Mouse (Mus musculus) MEL (cell line): ENCODE measurements around the gene Peli2. TPM values are rescaled to one million over a fixed set of nuclear protein-coding genes. Genes with fewer than 3 reads are reported as not detected.

ENCODE experiments used
- DNase-seq: peaks from one replicate; pipeline ENCODE4 v3.0.0; 2011; ENCODE audit warnings: low read depth, low spot score
- H3K27ac ChIP-seq: 2 replicates; pipeline ENCODE4 v1.5.1; 2012; ENCODE audit warnings: low read depth, mild to moderate bottlenecking, control low read depth, low read length, moderate library complexity; ENCODE audit not compliant: control insufficient read depth
- H3K27me3 ChIP-seq, 2 experiments: fragments of 150-350 bp in 1 of 2; sonication (generic) in 1 of 2; 2 replicates each; pipeline ENCODE4 v1.6.1; 2012; ENCODE audit warnings: low read length in 2 of 2, mild to moderate bottlenecking in 2 of 2, improper control_type of control experiment in 1 of 2, moderate library complexity in 1 of 2; ENCODE audit not compliant: insufficient read depth in 2 of 2, control insufficient read depth in 1 of 2
- H3K36me3 ChIP-seq, 2 experiments: 2 replicates each; pipeline ENCODE4 v1.6.1; 2012 to 2014; ENCODE audit warnings: low read length in 2 of 2, improper control_type of control experiment in 1 of 2, inconsistent platforms in 1 of 2, mild to moderate bottlenecking in 1 of 2; ENCODE audit not compliant: insufficient read depth in 2 of 2, control insufficient read depth in 1 of 2
- H3K4me1 ChIP-seq, 2 experiments: fragments of 150-350 bp in 1 of 2; sonication (generic) in 1 of 2; 2 replicates each; pipeline ENCODE4 v1.6.1; 2012; ENCODE audit warnings: low read length in 2 of 2, improper control_type of control experiment in 1 of 2, mild to moderate bottlenecking in 1 of 2; ENCODE audit not compliant: insufficient read depth in 2 of 2, control insufficient read depth in 1 of 2
- H3K4me3 ChIP-seq, 2 experiments: fragments of 150-350 bp in 1 of 2; sonication (generic) in 1 of 2; 2 replicates each; pipeline ENCODE4 v1.5.1; 2012; ENCODE audit warnings: low read depth in 2 of 2, low read length in 2 of 2, mild to moderate bottlenecking in 2 of 2, moderate library complexity in 2 of 2, control low read depth in 1 of 2, improper control_type of control experiment in 1 of 2; ENCODE audit not compliant: control insufficient read depth in 1 of 2, insufficient read depth in 1 of 2
- H3K79me2 ChIP-seq: 2 replicates; pipeline ENCODE4 v1.6.1; 2012; ENCODE audit warnings: mild to moderate bottlenecking, low read length, moderate library complexity; ENCODE audit not compliant: control insufficient read depth, poor library complexity, insufficient read depth
- H3K9ac ChIP-seq: 2 replicates; pipeline ENCODE4 v1.6.1; 2012; ENCODE audit warnings: low read depth, mild to moderate bottlenecking, control low read depth, low read length, moderate library complexity; ENCODE audit not compliant: control insufficient read depth, poor library complexity, severe bottlenecking
- H3K9me3 ChIP-seq: fragments of 150-350 bp; sonication (generic); replicated peaks from 2 replicates; pipeline ENCODE4 v1.6.1; 2012; ENCODE audit warnings: mild to moderate bottlenecking, low read length, improper control_type of control experiment, moderate library complexity; ENCODE audit not compliant: insufficient read depth
- CTCF ChIP-seq, 3 experiments: IDR thresholded peaks in 2 of 3; conservative IDR thresholded peaks in 1 of 3; 2 replicates each; pipeline ENCODE4 v1.5.1; 2011 to 2012; ENCODE audit warnings: low read length in 3 of 3, low read depth in 2 of 3, mild to moderate bottlenecking in 2 of 3, improper control_type of control experiment in 1 of 3, inconsistent platforms in 1 of 3, mixed read lengths in 1 of 3, moderate library complexity in 1 of 3; ENCODE audit not compliant: control insufficient read depth in 1 of 3, insufficient read depth in 1 of 3, poor library complexity in 1 of 3, severe bottlenecking in 1 of 3
- E2F4 ChIP-seq: IDR thresholded peaks from 2 replicates; pipeline ENCODE4 v1.6.1; 2011; ENCODE audit warnings: low read depth, low read length, improper control_type of control experiment, borderline replicate concordance
- EP300 ChIP-seq, 2 experiments: IDR thresholded peaks; 2 replicates each; pipeline ENCODE4 v1.6.1; 2011; ENCODE audit warnings: improper control_type of control experiment in 2 of 2, low read length in 2 of 2, low read depth in 1 of 2, mild to moderate bottlenecking in 1 of 2
- GABPA ChIP-seq: IDR thresholded peaks from 2 replicates; pipeline ENCODE4 v1.6.1; 2012; ENCODE audit warnings: low read depth, mild to moderate bottlenecking, inconsistent platforms, low read length, improper control_type of control experiment, moderate library complexity
- GATA1 ChIP-seq: IDR thresholded peaks from 2 replicates; pipeline ENCODE4 v1.6.1; 2011; ENCODE audit warnings: low read depth, low read length, improper control_type of control experiment
- KAT2A ChIP-seq: conservative IDR thresholded peaks from 2 replicates; pipeline ENCODE4 v1.6.1; 2012; ENCODE audit warnings: low read depth, low read length, improper control_type of control experiment, inconsistent platforms
- MAFK ChIP-seq: IDR thresholded peaks from 2 replicates; pipeline ENCODE4 v1.6.1; 2011; ENCODE audit warnings: low read depth, mild to moderate bottlenecking, low read length, improper control_type of control experiment, borderline replicate concordance
- MAX ChIP-seq: IDR thresholded peaks from 2 replicates; pipeline ENCODE4 v1.6.1; 2011; ENCODE audit warnings: low read length, improper control_type of control experiment
- MXI1 ChIP-seq: IDR thresholded peaks from 2 replicates; pipeline ENCODE4 v1.6.1; 2011; ENCODE audit warnings: mild to moderate bottlenecking, low read depth, low read length, improper control_type of control experiment
- MYB ChIP-seq: IDR thresholded peaks from 2 replicates; pipeline ENCODE4 v1.6.1; 2011; ENCODE audit warnings: mild to moderate bottlenecking, low read depth, low read length, improper control_type of control experiment
- MYC ChIP-seq: IDR thresholded peaks from 2 replicates; pipeline ENCODE4 v1.6.1; 2011; ENCODE audit warnings: low read depth, mild to moderate bottlenecking, low read length, improper control_type of control experiment, moderate library complexity
- NRF1 ChIP-seq: IDR thresholded peaks from 2 replicates; pipeline ENCODE4 v1.6.1; 2014; ENCODE audit warnings: low read depth, mild to moderate bottlenecking, inconsistent platforms, low read length, improper control_type of control experiment, moderate library complexity; ENCODE audit not compliant: poor library complexity, insufficient read depth, severe bottlenecking
- POLR2A ChIP-seq, 2 experiments: IDR thresholded peaks; 2 replicates each; pipeline ENCODE4 v1.6.1; 2011 to 2012; ENCODE audit warnings: low read length in 2 of 2, mild to moderate bottlenecking in 2 of 2, control low read depth in 1 of 2, improper control_type of control experiment in 1 of 2, low read depth in 1 of 2, moderate library complexity in 1 of 2; ENCODE audit not compliant: control insufficient read depth in 1 of 2, insufficient read depth in 1 of 2, poor library complexity in 1 of 2
- RCOR1 ChIP-seq: IDR thresholded peaks from 2 replicates; pipeline ENCODE4 v1.6.1; 2012; ENCODE audit warnings: low read depth, mild to moderate bottlenecking, inconsistent platforms, low read length, improper control_type of control experiment
- SIN3A ChIP-seq: IDR thresholded peaks from 2 replicates; pipeline ENCODE4 v1.6.1; 2012; ENCODE audit warnings: low read length, improper control_type of control experiment, inconsistent platforms
- SMC3 ChIP-seq: IDR thresholded peaks from 2 replicates; pipeline ENCODE4 v1.6.1; 2011; ENCODE audit warnings: low read depth, low read length, improper control_type of control experiment
- TAL1 ChIP-seq: IDR thresholded peaks from 2 replicates; pipeline ENCODE4 v1.6.1; 2012; ENCODE audit warnings: mild to moderate bottlenecking, inconsistent platforms, low read length, moderate library complexity, mixed read lengths
- TBP ChIP-seq: IDR thresholded peaks from 2 replicates; pipeline ENCODE4 v1.8.0; 2011; ENCODE audit warnings: low read depth, low read length, improper control_type of control experiment
- TCF12 ChIP-seq: IDR thresholded peaks from 2 replicates; pipeline ENCODE4 v1.6.1; 2014; ENCODE audit warnings: low read depth, mild to moderate bottlenecking, inconsistent platforms, low read length, improper control_type of control experiment, moderate library complexity
- UBTF ChIP-seq: IDR thresholded peaks from 2 replicates; pipeline ENCODE4 v1.6.1; 2012; ENCODE audit warnings: low read depth, mild to moderate bottlenecking, inconsistent platforms, low read length, improper control_type of control experiment, moderate library complexity, borderline replicate concordance; ENCODE audit not compliant: insufficient read depth
- USF2 ChIP-seq, 2 experiments: IDR thresholded peaks; 2 replicates each; pipeline ENCODE4 v1.6.1; 2011 to 2012; ENCODE audit warnings: improper control_type of control experiment in 2 of 2, low read length in 2 of 2, borderline replicate concordance in 1 of 2, inconsistent platforms in 1 of 2, low read depth in 1 of 2, mild to moderate bottlenecking in 1 of 2; ENCODE audit not compliant: insufficient read depth in 1 of 2
- ZC3H11A ChIP-seq: IDR thresholded peaks from 2 replicates; pipeline ENCODE4 v1.6.1; 2012; ENCODE audit warnings: low read depth, mild to moderate bottlenecking, inconsistent platforms, low read length, improper control_type of control experiment
- ZKSCAN1 ChIP-seq: IDR thresholded peaks from 2 replicates; pipeline ENCODE4 v1.6.1; 2012; ENCODE audit warnings: low read depth, mild to moderate bottlenecking, inconsistent platforms, low read length, improper control_type of control experiment, moderate library complexity
- ZMIZ1 ChIP-seq: IDR thresholded peaks from 2 replicates; pipeline ENCODE4 v1.6.1; 2012; ENCODE audit warnings: low read depth, mild to moderate bottlenecking, inconsistent platforms, low read length, improper control_type of control experiment, moderate library complexity
- ZNF384 ChIP-seq: IDR thresholded peaks from 2 replicates; pipeline ENCODE4 v1.6.1; 2012; ENCODE audit warnings: low read depth, mild to moderate bottlenecking, inconsistent platforms, low read length, improper control_type of control experiment
- polyA plus RNA-seq, 2 experiments: library from polyadenylated mRNA; stranded (reverse) in 1 of 2; unstranded in 1 of 2; fragments of >175 nt in 1 of 2; fragments of >200 nt in 1 of 2; gene quantifications; 2 replicates each; pipeline versions ENCODE4 v1.2.1 to v1.2.4; 2012; ENCODE audit warnings: low replicate concordance in 2 of 2, low read depth in 1 of 2; ENCODE audit not compliant: insufficient read length in 2 of 2, insufficient read depth in 1 of 2, missing spikeins in 1 of 2
- total RNA-seq: library from RNA; depleted of rRNA; stranded (reverse); fragments of 300-350 nt; gene quantifications from 2 replicates; pipeline ENCODE4 v1.2.3, GENCODE M21; 2012

Gene Peli2
- total and polyA plus RNA-seq, 3 experiments, result not detected

DNA sequence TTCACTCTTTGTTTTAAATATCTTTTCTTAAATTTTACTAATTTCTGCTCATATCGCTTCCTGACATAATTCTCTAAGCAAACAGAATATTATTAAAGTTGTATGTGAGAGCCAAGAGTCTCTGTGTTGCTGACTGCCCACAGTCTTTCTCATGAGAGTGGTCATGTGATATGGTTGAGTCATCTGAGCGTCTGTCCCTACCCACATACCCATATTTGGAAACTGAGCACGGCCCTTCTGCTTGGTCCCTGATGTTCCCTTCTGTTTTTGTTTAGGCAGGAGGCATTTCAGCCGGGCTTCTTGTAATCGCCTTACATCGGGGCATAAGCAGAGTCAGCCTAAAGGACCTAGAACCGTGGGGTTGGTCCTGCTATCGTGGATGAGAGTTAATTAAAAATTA is 68.7 kb downstream of the Peli2 start:
- Histone ChIP-seq H3K27me3 (no peaks in the 10 kb centered on the region), H3K9ac (no peak overlapping the region), H3K27ac (no peak overlapping the region), H3K9me3 (no peaks in the 10 kb centered on the region), H3K36me3 (no peaks in the 10 kb centered on the region), H3K4me3 (no peak overlapping the region), H3K79me2 (no peaks in the 10 kb centered on the region), H3K4me1 (no peaks in the 10 kb centered on the region)
- TF ChIP-seq E2F4 (no peak), MYC (no peak), CTCF (IDR thresholded peaks at IDR 0.05 in 2 of 3, conservative IDR thresholded peaks at IDR 0.05 in 1 of 3; ENCODE audit: control insufficient read depth in 1 of 3, insufficient read depth in 1 of 3, low read depth in 2 of 3, low read length in 3 of 3, poor library complexity in 1 of 3, severe bottlenecking in 1 of 3) (no peak), KAT2A (no peak), ZMIZ1 (no peak), EP300 (IDR thresholded peaks at IDR 0.05; ENCODE audit: low read depth in 1 of 2, low read length in 2 of 2) (no peak), ZC3H11A (no peak), ZNF384 (no peak), MAFK (no peak), GABPA (no peak), TCF12 (no peak), SMC3 (no peak), TAL1 (no peak), USF2 (IDR thresholded peaks at IDR 0.05; ENCODE audit: borderline replicate concordance in 1 of 2, insufficient read depth in 1 of 2, low read depth in 1 of 2, low read length in 2 of 2) (no peak), POLR2A (IDR thresholded peaks at IDR 0.05; ENCODE audit: control insufficient read depth in 1 of 2, insufficient read depth in 1 of 2, low read depth in 1 of 2, low read length in 2 of 2, poor library complexity in 1 of 2) (no peak), TBP (no peak), MYB (no peak)
- no peak for DNase-seq

DNA sequence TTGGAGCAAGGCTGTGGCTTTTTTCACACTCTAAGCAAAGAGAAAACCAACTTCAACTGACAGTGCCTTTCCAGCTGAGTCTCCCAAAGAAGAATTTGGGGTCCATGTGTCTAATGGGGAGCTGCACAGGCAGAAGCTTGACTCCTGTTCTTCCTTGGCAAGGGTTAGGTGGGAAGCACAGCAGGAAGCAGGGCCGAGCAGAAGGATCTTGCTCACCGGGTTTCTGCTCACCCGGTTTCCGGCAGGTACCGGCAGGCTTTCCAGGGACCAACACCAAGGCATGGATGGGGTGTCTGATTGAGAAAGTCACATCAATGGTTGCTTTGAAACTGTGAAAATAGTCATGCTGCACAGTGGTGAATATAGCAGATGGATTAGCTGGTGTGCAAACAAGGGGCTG is 70.3 kb downstream of the Peli2 start:
- H3K9me3 ChIP-seq, result no peaks in the 10 kb centered on the region
- no peak for TF ChIP-seq NRF1
- no peak for TF ChIP-seq SIN3A
- TF ChIP-seq TCF12, result no peak
- TF ChIP-seq MXI1, result no peak
- TF ChIP-seq MAX, result no peak
- no peak for TF ChIP-seq MAFK
- TF ChIP-seq GATA1, result no peak
- no peak for TF ChIP-seq ZKSCAN1
- TF ChIP-seq RCOR1, result no peak
- no peak for TF ChIP-seq UBTF
- TF ChIP-seq E2F4, result no peak
- H3K36me3 ChIP-seq, result no peaks in the 10 kb centered on the region
- H3K27ac ChIP-seq, result no peak overlapping the region
- H3K9ac ChIP-seq, result no peak overlapping the region
- no peak for DNase-seq
- no peaks in the 10 kb centered on the region for H3K27me3 ChIP-seq
- no peaks in the 10 kb centered on the region for H3K79me2 ChIP-seq
- H3K4me3 ChIP-seq, result no peak overlapping the region
- H3K4me1 ChIP-seq, result no peaks in the 10 kb centered on the region
